Mouse (Mus musculus): ENCODE measurements around the gene Galk1.

Gene Galk1

DNA sequence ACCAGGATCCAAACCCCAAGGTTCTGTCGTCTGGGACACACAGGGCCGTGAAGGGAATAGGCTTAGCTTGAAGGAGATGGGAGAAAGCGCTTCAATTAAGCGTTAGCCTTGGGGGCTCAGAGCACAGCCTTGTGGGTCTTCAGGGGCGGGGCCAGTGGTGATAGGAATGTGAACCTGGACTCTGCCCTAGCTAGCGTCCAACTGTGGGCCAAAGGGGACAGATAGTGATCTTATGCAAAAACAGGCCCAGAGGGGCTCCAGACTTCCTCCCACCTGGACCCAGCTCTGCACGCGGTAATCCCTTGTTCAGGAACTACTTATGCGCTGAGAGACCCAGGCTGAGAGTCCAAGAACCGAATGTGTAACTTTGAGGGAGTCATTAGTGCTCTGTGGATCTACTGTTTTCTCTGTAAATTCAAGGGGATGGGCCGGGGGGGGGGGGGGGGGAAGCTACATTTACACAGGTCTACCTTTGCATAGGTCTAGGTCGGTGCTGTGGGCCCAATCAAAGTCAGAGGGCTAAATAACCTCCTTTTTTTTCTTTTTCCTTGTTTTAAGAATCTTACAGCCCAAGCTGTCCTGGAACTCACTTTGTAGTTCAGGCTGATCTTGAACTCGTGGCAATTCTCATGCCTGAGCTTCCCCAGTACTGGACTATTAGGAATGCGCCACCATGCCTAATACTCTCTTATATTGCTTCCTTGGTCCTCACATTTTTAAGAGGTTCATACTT, 824 bp downstream of the Galk1 start:
- in situ Hi-C loops (cut with MboI): no loop called here

DNA sequence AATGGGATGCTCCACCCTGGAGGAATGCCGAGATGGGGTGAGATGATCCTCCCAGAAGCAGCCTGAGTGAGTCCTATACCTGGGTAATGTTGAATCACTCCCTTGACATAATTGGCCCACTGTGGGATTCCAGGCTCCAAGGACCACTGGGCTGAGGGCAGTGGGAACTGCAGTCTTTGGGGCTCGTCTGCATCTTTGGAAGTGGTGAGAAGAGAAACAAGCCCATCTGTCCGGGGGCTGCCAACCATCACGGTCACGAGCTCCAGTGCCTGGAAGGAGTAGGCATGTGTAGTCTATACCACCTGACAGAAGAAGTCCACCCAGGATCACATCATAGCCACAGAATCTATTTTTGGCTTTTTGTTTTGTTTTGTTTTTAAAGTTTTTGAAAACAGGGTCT, 1.6 kb downstream of the Galk1 start:
- in situ Hi-C loops (cut with MboI): no loop called here

DNA sequence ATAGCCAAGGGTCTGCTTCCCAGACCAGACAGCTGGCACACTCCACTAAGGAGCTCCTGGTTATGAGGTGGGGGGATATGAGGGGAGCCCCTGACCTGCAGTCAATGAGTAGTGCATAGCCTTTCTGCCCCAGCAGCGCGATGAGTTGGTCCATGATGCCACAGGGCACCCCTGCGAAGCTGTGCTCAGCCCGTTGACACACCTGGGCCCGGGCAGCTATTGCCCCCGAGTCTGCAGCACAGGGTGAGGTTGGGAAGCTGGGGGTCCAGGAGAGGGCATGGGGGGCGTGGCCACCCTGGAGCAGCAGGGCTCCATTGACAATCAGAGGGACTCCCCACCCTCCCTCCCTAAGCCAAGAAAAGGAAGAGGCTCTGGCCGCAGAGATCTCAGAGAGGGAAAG, 2.4 kb downstream of the Galk1 start:
- in situ Hi-C loops (cut with MboI): no loop called here

DNA sequence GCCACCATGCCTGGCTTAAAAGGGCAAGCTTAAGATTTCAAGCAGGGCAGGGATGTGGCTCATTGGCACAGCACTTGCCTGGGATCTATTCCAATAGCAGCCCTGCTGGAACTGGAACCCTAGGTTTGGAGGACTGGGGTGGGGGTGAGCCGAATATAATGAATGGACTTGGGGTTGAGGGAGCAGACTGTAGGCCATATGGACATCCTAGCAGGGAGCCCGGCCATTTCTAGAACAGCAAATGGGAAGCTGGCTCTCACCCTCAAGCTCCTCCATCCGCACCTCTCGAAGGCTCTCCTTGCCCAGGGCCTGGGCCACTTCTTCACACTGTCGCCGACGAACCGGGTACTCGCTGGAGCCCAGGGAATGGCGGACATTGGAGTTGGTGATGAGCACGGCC, 2.9 kb downstream of the Galk1 start:
- in situ Hi-C loops (cut with MboI): loop anchor here (5.0 kb wide), 1 partner anchor 77 kb away; the partner anchor contains the start of genes Recql5 and Sap30bp

DNA sequence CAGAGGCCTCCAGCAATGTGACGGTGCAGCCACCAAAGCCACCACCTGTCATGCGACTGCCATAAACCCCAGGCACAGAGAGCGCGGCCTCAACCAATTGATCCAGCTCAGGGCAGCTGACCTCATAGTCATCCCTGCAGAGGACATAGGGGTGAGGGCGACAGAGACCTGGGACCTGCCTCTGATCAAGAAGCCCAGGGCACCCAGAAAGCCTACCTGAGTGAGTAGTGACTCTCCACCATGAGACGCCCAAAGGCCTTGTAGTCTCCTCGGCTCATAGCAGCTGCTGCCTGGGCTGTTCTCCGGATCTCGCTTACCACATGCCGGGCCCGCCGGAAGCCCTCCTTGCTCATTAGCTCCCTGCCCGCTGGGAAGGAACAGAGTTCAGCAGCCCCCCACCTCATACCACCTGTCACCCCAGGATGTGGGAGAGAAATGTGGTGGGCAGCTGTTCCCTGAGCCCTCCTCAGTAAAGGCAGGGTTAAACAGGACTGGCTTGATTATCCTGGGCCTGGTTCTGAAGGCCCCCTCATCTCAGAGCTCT, 3.6 kb downstream of the Galk1 start:
- in situ Hi-C loops (cut with MboI): loop anchor here (5.0 kb wide), 1 partner anchor 77 kb away; the partner anchor contains the start of genes Recql5 and Sap30bp

DNA sequence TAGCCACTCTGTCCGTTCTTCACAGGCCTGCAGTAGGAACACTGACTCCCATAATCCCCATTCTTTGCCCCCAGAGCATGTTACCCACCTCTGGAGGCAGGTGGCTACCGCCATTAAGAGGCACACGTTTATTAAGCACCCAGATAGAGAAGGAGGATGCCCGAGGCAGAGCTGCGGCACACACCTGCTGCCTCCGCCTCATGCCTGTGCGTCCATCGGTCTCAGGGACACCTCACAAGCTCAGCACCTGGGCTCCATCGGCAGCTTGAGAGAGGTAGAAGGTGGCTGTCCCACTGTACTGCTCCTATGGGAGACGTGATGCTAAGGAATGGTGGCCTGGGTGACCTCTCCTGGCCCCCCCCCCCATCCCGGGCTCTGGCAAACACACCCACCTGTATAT, 4.1 kb downstream of the Galk1 start:
- in situ Hi-C loops (cut with MboI): loop anchor here (5.0 kb wide), 1 partner anchor 76 kb away; the partner anchor contains the start of genes Recql5 and Sap30bp

DNA sequence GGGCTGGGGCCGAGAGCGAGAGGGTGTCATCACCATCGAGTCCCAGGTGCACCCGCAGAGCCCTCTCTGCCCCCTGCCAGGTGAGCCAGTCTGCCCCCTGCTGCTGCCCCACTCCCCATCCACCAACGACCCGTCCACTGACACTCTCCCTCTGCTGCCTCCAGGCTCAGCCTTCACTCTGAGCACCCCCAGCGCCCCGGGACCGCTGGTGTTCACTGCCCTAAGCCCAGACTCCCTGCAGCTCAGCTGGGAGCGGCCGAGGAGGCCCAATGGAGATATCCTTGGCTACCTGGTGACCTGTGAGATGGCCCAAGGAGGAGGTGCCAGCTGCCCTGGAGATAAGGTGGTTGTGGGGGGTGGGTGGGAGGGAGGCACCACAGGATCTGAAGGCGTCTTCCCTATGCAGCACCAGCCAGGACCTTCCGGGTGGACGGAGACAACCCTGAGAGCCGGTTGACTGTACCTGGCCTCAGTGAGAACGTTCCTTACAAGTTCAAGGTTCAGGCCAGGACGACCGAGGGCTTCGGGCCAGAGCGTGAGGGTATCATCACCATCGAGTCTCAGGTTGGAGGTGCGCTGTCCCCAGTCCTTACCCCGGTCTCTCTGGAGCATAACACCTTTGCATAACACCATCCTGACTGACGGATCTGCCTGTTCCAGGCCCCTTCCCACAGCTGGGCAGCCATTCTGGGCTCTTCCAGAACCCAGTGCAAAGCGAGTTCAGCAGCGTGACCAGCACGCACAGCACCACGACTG, 5.2 kb downstream of the Galk1 start:
- in situ Hi-C loops (cut with MboI): loop anchor here (5.0 kb wide), 1 partner anchor 75 kb away; the partner anchor contains the start of genes Recql5 and Sap30bp

DNA sequence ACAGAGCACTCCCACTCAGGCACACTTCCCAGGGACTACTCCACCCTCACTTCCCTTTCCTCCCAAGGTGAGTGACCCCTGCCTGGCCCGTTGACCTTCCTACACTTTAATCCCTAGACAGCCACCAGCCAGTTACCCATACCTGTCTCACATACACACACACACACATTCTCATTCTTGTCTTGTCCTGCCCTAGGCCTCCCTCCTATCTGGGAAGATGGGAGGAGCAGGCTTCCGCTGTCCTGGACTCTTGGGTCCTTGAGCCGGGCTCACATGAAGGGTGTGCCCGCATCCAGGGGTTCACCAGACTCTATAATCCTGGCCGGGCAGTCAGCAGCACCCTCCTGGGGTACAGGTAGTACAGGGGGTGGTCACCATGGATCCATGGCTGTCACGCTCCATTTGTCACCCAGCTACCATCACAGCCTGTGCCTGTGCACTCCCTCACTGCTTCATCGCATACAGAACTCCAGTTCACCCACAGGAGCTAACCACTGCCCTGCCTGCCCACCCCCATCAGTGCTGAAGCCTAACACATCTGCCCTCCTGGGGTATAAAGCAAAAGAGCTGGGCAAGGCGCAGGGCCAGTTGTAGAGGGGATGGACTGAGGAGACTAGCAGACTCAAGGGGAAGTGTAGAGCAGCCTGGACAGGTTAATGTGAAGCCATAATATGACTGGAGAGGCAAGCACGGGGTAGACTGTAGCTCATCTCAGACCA, 6.7 kb downstream of the Galk1 start:
- in situ Hi-C loops (cut with MboI): loop anchor here (5.0 kb wide), 1 partner anchor 74 kb away; the partner anchor contains the start of genes Recql5 and Sap30bp

DNA sequence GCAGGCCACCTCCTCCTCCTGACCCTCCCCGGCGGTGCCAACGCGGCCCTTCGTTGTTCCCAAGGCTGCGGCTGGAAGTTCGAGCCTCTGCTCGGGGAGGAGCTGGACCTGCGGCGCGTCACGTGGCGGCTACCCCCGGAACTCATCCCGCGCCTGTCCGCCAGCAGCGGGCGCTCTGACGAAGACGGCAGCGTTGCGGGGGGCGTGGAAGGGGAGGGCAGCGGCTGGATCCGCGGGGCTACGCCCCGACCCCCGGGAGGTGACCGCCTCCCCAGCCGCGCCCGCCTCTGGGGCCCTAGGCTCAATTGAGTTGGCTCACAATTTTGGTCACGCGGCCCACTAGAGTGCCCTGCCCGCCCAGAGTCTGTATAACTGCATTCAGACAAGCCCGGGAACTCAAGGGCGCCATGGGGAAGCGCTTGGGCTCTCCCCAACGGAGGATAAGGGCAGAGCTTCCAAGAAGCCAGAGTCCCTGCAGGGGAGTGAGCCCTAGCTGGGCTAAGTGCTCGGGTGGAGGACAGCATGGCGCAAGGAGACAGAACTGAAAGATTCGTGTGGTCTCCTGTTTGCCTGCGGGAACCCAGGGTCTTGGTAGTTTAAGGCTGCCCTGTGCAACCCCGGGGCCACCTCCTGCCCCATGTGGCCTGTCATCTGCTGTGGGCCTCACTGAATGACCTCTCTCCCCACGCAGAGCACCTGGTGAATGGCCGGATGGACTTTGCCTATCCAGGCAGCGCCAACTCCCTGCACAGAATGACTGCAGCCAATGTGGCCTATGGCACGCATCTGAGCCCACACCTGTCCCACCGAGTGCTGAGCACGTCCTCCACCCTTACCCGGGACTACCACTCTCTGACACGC, 7.4 kb downstream of the Galk1 start:
- in situ Hi-C loops (cut with MboI): loop anchor here (5.0 kb wide), 1 partner anchor 73 kb away; the partner anchor contains the start of genes Recql5 and Sap30bp

DNA sequence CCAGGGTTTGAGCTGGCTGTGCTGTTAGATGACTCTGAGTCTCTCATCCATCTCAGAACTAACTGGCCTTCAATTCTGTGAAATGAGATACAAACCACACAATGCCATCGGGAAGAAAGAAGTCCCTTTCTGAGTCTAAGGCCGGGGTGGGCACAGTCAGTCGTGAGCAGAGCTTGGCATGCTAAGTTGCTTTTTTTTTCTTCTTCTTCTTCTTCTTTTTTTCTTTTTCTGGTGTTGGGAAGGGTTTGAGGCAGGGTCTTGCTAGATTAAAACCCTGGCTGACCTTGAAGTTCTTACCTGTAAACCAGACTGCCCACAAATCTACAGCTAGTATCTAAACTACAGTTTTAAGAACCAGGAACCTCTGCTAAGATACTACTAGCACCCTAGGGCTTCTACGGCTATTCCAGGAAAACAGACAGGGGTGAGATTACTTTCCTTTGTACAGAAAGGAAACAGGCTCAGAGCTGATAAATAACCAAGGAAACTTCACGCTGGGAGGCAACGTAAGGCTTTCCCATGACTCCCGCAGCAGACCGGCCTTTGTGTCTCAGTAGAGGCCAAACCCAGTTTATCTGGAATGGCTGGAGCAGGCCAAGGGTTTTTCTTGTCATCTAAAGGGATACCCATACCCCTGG, 8.2 kb downstream of the Galk1 start:
- in situ Hi-C loops (cut with MboI): no loop called here

DNA sequence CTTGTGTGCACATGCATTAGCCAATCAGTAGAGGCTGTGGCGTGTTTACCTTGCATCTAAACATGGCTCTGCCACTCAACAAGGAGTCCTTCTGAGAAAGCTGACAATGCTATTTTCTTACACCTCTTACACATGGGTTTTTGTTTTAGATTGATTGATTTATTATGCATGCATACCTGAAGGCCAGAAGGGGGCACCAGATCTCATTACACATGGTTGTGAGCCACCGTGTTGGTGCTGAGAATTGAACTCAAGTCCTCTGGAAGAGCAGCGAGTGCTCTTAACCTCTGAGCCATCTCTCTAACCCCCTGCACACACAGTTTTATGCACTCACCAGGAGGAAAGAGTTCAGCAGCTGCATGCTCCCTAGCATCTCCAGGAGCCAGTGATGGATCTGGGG, 9.6 kb downstream of the Galk1 start:
- in situ Hi-C loops (cut with MboI): no loop called here

DNA sequence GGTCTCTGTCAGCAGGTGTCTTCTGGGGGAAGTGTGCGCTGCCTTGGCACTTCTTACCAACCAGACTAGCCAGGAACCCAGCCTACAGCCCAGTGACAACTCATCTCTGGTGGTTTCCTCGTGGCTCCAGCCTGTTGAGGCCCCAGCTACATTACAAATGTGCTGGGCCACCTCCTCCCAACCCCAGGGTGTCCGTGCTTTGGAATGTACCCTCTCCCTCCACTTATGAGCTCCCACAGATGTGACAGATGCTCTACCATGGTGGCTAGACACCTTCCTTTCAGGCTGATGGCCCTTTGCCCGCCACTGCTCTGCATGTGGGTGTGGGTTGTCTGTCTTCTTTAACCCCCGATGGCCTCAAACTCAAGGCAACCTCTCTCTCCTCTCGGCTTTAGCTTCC, 10.8 kb downstream of the Galk1 start:
- in situ Hi-C loops (cut with MboI): no loop called here

DNA sequence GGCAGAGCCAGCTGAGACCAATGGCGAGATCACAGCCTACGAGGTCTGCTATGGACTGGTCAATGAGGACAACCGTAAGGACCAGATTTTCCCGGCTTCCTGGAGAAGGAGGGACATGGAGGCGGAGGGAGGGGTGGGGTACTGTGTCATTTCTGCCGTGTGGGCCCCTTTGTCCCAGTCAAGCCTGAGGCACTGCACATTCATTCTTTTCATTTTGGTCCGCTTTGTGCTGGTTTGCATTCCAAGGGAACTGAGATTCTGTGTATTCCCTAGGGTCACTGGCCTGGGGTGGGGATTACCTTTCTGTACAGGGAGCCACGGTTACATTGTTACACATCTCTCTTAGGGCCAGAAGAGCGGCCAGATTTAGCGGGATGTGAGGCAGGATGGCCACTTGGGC, 11.9 kb downstream of the Galk1 start:
- in situ Hi-C loops (cut with MboI): no loop called here

DNA sequence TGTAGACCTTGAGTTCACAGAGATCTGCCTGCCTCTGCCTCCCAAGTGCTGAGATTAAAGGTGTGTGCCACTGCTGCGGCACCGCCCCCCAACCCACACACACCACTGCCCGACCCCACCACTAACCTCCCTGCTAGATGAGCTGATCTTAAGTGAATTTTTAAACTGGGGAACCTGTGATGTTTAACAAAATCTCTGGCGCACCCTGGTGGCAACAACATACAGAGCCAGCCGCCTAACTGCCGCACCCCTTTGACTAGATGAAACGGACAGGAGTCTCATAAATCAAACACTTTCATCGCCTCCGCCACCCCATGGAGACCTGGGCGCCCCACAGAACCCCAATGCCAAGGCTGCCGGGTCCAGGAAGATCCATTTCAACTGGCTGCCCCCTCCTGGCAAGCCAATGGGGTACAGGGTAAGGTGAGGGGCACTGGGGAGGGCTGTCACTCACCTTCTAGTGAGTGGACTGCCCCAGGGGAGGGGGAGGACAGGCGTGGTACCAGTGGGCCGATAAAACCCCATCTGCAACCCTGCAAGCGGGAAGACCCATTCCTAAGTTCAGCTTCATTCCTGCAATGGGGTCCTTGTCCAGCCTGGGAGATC, 12.9 kb downstream of the Galk1 start:
- in situ Hi-C loops (cut with MboI): no loop called here

DNA sequence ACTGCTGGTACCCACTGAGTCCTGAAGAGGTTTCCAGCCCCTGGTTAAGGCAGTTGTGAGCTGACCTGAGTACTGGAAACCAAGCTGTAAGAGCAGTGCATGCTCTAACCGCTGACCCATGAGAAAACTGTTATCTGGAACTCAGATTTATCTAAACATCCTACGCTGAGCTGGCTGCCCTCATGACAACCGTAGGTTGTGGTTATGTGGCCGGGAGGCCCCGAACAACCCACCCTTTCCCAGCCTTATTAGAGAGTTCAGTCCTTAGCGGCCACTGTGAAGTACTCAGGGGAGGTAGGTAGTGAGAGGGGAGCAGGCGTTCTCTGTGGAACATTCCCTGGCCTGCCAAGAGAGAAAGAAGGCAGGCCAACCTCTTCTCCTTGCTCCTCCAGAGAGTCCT, 13.5 kb downstream of the Galk1 start:
- in situ Hi-C loops (cut with MboI): no loop called here

DNA sequence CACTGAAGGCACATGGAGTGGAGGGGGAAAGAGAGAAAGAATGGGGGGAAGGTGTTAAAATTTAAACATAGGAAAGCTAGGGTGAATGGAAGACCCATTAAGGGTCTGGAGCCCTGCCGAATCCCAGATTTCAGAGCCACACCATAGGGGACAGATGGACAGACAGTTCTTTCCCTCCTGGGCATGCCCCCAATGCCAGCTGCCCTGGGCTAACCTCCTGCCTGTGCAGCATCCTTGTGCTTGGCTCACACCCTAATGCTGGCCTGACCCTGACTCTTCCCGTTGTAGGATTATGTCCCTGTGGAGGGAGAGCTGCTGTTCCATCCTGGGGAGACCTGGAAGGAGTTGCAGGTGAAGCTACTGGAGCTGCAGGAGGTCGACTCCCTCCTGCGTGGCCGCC, 14.9 kb downstream of the Galk1 start:
- in situ Hi-C loops (cut with MboI): no loop called here

DNA sequence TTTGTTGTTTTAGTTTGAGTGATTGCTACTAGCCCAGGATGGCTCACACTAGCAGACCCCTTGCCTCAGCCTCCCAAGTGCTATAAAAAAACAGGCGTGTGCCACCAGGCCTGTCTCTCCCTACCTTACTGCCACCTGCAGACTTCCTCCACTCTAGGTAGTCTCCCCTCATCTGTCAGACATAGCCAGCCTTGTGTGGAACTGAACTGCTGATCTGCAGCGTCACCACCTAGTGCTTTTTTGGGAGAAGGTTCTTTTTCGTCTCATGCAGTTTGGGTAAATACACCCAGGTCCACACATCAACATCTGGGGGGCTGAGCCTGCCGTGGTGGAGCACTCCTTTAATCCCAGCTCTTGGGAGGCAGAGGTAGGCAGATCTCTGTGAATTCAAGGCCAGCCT, 15.5 kb downstream of the Galk1 start:
- in situ Hi-C loops (cut with MboI): no loop called here

DNA sequence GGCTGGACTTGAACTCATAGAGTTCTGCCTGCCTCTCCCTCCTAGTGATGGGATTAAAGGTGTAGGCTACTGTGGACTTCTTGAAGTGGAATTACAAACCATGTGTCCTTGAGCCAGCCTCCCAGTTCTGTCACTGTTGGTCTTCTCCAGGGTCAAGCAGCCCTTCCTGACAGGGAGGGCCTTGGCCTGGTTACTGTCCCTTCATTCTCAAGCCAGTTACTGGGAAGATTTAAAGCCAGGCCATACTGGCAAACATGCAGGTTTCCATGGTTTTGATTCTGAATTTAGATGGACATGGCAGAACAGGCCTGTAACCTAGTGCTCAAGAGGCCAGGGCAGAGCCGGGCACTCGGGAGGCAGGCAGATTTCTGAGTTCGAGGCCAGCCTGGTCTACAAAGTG, 17.3 kb downstream of the Galk1 start:
- in situ Hi-C loops (cut with MboI): no loop called here

DNA sequence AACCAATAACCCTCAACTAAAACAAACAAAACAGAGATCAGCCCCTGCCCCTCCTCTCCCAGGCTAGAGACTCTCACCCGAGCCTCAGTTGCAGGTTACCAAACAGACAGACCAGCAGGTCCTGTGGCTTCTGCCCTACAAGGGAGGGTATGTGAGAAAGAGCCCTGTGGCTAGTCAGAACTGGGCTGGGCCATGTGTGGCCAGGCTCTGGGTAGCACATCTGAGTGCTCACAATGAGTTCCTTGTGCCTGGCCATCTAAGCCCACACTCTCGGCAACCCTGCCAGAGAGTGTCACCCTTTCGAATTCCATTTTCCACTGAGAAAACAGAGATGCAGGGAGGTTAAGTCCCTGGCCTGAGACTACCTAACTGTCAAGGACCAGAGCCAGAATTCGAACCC, 20.4 kb downstream of the Galk1 start:
- in situ Hi-C loops (cut with MboI): no loop called here

DNA sequence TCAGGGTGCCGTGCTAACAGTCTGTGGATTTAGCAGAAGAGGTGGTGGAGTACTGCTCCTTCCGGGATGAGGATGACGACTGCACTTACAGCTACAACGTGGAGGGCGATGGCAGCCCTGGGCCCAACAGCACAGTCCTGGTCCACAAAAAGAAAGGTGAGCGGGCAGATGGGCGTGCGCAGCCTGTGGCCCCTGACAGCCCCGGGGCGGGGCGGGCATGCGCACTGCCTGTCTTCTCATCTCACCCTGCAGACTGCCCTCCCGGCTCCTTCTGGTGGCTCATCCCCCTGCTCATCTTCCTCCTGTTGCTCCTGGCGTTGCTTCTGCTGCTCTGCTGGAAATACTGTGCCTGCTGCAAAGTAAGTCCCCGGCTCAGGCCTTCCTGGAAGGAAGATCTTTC, 22.8 kb downstream of the Galk1 start:
- in situ Hi-C loops (cut with MboI): no loop called here

Data from mature B cell (primary cell).